Mouse (Mus musculus) embryo, embryonic 10 days (tissue): ENCODE measurements around the gene Cnih4.

Experiments
- DNase-seq: peaks from one replicate; pipeline ENCODE4 v3.0.0-alpha.2; 2015; ENCODE audit warnings: low spot score

Gene Cnih4

DNA sequence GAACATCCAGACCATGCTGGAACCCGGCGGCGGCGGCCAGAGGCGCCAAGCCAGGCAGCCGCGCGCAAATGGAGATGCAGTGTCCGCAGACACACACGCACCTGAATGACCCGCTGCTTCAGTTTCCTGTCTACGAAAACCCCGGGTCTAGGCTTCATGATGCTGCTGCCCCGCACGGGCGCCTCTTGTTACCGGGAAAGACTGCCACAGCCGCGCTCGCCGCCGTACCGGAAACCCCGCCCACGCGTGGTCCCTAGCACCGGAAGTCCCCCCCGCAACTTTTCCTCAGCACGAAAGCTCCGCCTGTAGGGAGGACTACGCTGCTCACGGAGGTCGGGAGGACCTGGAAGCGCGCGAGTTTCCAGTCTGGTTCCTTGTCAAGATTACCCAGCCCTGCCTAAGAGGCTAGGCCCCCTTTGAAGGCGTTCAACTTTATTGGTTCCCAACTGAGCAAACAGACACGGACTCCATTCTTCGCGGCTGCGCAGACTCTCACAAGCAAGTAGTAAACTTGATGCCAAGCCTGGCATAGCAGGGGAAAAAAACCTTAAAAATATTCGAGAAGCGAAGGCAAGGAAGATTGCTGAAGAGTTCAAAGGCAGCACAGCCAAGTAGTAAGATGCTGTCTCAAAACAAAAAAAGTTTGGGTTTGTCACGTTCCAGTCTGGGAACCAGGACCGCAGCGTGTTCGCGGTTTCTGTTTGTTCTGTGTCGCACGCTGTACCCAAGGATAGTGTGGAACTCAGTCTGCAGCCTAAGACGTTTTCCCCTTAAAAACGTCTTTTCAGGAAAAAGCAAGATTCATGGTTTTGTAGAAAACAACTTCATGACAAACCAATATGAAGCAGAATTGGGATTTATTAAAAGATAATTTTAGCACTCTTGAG, at the start of gene Cnih4, which contains the start of gene Nvl:
TSS of gene Cnih4 (plus strand) at position 744 of the 887 bp plus-strand sequence.
TSS of gene Nvl (minus strand) at position 255 of the 887 bp plus-strand sequence.
- peak; percentile 96 for DNase-seq

DNA sequence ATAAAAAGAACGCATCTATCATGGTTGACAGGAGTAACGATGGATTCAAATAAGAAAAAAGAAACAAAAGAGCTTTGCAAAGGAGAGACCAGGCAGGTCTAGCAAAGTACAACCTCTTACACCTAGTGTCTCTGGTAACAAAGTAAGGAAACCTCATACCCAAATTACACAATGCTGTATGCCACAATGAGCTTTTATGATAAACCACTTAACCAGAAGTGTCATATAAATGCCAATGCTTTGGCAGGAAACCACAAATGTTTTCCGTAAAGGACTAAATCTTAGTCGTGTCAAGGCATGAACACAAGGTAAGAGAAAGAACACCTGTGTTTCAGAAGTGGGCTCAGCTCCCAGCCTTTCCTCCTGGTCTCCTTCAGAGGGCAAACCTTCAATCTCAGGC, 27.4 kb upstream of the Cnih4 start:
- no peak for DNase-seq

DNA sequence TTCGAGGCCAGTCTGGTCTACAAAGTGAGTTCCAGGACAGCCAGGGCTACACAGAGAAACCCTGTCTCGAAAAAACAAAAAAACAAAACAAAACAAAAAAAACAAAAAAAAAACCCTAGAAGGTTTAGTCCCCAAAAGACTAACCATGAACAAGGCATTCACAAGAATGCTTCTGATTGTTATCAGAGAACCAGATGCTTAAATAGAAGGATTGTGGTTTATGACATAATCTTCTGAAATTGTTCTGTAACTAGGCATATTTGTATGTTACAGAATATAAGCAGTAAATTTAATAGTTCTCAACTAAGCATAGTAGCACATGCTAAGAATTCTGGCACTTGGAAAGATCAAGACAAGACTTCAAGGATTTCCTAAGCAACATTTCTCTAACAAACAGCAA, 20.3 kb upstream of the Cnih4 start:
- DNase-seq, result no peak

DNA sequence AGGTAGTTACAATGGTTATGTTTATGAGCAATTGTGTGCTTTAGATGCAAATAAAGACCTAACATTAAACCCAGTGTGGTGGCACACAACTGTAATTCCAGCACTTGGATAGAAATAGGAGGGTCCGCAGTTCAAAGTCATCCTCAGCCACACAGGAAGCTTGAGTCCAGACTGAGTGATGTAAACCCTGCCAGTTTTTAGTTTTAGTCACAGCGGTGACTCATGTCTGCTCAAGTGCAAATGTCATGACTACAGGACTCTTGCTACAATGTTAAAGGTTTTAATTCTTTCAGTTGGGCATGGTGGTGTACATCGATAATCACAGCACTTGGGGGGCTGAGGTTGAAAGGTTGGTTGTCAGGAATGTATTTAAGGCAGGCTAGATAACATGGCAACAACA, 18.6 kb upstream of the Cnih4 start:
- no peak for DNase-seq

DNA sequence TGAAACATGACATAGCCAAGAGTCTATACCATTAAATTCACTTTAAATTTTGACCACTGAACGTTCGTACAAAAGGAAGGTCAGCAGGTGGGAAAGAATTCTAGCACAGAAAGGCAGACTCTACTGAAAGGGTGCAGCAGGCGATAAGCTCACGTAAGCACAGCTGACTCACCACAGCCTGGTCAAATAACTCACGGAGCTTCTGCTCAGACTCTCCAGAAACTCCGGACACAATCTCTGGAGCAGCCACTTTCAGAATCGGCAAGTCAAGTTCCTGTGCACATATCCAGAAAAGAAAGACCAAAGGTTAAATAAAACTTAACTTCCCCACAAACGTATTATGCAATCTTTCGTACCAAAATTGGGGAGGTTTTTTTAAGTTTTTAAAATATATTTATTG, 17.7 kb upstream of the Cnih4 start:
- DNase-seq, result no peak

DNA sequence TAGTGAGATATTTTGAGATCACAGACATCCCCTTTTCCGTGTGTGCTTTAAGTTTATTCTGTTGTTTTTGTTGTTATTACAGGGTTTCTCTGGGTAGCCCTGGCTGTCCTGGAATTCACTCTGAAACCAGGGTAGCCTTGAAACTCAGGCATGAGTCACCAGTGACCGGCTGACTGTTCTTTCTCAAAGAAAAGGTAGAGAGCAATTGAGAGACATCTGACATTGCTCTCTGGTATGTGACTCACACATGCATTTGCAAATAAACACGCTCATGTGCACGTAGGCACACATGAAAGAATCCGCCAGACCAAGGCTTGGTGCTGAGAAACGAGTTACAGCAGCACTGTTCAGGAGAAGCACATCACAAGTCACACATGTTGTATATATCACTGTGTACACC, 12.6 kb upstream of the Cnih4 start:
- DNase-seq, result no peak

DNA sequence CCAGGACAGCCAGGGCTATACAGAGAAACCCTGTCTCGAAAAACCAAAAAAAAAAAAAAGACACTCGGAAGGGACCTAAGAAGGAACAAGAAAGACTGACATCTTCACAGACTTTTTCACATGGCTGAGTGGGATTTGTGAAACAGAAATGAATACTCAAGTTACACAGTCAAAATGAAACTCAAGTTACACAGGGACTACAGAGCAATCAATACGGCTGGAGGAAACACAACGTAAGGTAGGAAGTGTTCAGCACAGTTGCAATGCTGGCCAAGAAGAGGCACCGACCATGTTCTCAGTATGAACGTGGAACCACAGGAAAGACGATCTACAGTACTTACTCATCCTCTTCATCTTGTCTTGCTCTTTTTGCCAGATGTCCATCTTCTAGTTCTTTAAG, 5.8 kb upstream of the Cnih4 start:
- DNase-seq, result no peak

DNA sequence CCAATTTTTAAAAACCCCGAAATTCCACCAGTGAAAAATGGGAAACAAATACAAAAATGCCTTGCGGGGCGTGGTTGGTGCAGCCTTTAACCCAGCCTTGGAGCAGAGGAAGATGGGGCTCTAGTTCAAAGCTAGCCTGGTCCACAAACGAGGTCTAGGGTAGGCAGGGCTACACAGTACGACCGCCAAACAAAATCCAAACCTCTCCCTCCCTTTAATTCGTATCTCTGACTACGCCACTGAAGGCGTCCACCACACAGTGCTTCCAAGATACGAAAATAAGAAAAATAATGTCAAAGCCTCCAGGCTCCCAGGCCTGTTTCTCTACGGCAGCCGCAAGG, 914 bp upstream of the Cnih4 start:
- DNase-seq, result no peak

DNA sequence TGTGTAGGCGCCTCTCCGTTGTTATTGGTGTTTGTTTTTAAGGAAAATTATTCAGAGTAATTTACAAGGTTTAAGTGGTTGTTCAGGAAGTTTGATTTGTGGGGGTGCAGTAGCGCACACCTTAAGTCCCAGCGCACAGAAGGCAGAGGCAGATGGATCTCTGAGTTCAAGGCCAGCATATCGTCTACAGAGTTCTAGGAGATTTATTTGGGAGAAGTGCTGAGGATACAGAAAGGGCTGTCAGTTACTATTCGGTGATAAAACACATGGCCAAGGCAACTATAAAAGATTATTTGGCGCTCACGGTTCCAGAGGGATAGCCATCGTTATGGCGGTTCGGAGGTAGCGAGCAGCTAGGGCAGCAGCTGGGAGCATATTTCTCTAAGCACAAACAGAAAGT, 473 bp downstream of the Cnih4 start:
- peak; percentile 11 for DNase-seq

DNA sequence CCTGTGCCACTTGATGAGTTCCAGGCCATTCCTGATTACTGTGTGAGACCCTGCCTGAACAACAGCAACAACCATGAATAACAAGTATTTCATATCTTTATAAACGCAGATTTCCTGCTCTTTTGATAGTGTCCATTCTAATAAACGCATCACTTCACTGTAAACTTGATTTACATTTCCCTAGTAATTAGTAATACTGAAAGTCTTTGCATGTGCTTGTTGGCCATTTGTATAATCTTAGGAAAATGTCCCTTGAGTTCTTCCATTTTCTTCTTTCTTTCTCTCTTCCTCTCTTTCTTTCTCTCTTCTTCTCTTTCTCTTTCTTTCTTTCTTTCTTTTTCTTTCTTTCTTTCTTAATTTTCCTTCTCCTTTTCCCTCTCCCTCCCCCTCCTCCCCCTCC, 1.7 kb downstream of the Cnih4 start:
- no peak for DNase-seq

DNA sequence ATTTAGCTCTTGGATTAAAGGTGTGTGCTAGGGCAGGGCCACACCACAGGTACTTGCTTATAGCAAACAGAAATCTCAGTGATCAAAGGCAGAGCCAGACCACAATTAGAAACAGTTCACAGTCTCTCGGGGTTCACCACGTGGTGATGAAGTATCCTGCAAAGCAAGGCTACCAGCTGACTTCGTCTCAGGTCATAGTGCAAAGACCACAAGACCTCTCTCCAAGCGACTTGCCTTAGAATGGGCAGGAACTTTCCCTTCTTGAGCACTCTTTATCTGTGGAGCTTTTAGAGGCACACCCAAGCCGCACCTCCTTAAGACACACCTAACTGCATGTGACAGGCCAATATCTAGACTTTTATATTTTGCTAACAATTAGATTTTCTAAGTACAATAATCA, 4.0 kb downstream of the Cnih4 start:
- DNase-seq, result no peak

DNA sequence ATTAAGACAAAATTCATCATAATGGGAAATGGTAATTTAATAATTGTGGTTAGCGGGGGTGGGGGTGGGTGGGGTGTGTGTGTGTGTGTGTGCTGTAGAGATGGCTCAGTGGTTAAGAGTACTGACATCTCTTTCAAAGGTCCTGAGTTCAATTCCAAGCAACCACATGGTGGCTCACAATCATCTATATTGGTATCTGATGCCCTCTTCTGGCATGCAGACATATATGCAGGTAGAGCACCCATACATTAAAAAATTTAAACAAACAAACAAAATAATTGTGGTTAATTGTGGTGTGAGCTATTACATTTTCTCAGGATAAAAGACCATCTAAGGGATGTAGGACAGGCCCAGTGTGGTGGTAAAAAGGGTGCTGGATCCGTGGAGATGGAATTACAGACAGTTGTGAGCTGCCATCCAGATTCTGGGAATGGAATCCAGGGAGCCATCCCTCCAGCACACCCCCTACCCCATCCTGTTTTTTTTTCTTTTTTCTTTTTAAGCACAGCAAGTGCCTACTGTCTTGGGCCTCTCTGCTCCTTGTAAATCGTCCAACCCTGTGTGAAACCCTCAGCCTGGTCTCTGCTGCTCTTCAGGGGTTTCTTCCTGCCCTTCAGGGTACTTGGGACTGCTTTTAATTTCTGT, 5.0 kb downstream of the Cnih4 start:
- DNase-seq, result no peak

DNA sequence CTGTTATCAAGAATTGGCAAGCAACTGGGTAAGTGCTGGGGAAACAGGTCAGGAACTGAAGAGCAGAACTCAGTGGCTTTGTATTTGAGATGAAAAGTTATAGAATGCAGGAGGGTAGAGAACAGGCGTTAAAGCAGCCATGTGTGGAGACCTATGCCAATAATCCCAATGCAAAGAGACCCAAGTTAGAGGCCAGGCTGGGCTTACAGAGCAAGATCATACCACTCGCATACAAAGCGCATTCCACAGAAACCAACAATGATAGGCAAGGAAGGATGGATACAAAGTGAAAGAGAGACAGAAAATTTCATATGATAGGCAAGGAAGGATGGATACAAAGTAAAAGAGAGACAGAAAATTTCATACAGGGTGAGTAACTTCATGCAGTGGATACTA, 5.9 kb downstream of the Cnih4 start:
- no peak for DNase-seq

DNA sequence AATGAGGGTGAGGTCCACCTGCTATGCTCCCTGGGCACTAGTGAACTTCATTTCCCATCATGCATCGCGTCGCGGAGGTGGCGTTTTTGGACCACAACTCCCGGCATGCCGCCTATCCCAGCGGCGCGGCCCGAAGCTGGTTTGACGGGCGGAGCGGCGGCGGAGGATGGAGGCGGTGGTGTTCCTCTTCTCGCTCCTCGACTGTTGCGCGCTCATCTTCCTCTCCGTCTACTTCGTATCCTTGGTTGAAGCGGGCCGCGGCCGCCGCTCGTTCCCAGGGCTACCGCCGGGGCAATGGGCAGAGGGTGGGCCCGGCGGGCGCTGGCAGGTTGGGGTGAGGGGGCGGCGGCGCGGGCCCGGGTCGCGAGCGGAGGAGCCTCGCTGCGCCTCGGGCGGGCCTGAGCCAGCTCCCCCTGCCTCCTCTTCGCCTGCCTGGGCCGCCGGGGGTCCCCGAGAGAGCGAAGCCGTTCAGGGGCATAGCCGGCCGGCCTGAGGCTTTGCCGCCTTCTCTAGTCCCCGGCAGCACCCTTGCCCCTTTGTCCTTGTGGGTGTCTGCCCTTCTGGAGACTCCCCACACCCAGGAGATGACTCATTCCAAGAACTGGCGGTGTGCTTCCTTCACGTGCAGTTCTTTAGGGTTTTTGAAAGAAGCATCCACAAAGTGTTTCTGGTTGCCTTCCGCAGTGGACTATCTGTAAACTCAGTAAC, 6.5 kb downstream of the Cnih4 start:
- peak; percentile 98 for DNase-seq

DNA sequence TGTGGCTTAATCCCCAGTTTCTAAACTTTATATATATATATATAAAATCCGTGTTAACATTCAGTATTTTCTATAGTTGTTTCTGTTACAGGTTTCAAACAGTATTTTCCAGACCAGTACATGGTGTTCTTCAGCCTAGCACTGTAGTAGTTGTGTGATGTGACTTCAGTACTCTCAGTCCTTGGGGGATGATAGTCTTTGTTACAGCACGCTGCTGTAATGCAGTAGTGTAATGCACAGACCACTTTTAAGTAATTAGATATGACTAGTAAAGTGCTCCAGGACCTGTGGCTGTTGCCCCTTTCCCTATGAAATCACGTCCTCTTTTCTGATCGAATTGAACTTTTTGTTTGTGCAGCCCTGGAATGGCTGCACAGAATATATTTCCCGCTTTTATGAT, 7.0 kb downstream of the Cnih4 start:
- DNase-seq, result no peak

DNA sequence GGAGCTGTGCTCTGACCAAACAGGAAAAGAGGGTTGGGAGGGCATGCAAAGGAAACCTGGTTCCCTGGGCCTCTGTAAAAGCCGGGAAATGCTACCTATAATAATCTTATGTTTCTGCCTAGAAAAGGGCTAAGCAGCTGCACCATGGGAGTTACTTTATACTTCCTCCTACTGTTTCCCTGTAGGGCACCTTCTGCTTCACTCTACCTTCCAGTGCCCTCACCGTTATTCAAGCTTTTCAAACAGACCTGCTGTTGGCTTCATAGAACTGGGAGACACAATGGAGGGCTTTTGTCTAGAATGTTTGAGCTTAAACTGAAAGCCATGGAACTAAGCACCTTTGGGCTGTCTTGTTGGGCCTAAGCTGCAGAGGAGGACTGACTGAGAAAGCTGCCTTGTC, 23.3 kb downstream of the Cnih4 start:
- DNase-seq, result no peak

DNA sequence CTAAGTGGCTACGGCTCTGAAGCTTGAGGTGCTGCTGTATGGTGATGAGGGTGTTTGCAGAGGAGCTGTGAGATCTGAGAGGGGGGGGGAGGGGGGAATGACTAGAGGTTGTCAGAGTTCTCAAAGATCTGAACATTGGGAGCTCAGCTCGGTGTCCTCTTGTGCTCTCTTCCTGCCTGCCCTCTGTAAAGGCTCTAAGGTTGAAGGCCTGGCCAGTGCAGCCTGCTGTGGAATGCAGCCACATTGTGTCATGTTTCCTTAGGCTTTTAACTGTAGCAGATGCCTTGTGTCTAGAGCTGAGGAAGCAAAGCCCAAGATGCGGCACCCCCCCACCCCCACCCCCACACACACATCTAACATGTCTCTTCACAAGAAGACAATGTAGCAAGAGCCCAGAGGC, 23.9 kb downstream of the Cnih4 start:
- no peak for DNase-seq

DNA sequence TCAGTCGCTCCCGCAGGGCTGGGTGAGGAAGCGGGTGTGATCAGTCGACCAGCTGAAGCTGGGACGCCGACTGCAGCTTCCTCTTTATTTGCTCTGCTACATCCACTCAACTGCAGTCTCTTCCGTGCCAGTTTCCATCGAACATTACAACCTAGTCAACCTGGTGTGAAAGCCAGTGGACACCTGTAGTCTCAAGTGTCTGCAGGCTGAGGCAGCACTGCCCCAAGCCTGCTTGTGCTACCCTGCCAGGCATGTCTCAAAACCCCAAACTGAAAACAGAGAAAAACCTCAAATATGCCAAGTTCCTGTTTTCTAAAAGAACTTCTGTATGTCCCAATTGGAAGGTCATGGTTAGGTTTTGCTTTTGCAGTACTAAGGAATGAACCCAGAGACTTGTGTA, 25.7 kb downstream of the Cnih4 start:
- DNase-seq, result no peak

DNA sequence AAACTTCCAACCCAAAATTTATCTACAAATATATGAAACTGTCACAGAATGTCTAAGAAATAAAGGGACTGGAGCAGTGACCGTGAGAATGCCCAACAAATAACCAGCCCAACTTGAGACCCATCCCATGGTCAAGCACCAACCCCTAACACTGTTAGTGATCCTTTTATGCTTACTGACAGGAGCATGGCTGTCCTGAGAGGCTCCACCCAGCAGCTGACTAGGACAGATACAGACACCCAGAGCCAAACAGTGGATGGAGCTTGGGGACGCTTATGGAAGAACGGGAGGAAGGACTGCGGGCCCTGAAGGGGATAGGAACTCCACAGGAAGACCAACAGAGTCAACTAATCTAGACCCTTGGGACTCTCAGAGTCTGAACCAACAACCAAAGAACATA, 44.4 kb downstream of the Cnih4 start:
- no peak for DNase-seq

DNA sequence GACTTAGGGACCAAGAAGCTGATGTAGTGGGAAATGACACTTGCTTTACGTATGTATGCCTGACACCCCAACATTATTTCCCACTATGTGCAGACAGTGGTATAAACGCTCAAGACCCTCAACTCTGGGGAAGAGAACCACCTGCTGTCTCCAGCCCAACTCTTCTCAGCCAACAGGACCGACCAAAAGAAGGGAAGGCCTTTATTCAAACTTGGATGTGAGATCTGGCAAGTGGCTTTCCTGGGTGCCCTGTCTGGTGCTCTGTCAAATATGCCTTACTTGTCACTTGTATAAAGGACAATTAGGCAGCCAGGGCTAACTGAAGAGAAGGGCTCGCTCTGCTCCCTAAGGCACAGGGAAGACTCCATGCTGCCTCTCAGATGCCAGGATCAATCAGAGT, 55.0 kb downstream of the Cnih4 start:
- DNase-seq, result no peak

DNA sequence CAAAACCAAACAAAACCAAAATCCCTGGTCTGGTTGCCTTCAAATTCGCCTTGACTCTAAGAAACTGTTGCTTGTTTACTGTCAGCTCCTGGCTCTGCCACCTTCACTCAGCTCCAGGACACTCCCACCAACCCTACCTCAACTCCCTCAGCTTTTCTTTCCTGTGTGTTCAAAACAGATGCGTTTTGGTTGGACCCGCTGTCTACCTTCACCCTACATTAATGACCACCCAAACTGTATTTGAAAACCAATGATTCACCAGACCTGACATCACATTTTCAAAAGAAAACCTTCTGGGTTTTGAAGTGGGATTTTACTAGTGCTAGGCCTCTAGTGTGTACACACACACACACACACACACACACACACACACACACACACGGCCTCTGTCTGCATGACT, 65.7 kb downstream of the Cnih4 start:
- DNase-seq, result no peak

DNA sequence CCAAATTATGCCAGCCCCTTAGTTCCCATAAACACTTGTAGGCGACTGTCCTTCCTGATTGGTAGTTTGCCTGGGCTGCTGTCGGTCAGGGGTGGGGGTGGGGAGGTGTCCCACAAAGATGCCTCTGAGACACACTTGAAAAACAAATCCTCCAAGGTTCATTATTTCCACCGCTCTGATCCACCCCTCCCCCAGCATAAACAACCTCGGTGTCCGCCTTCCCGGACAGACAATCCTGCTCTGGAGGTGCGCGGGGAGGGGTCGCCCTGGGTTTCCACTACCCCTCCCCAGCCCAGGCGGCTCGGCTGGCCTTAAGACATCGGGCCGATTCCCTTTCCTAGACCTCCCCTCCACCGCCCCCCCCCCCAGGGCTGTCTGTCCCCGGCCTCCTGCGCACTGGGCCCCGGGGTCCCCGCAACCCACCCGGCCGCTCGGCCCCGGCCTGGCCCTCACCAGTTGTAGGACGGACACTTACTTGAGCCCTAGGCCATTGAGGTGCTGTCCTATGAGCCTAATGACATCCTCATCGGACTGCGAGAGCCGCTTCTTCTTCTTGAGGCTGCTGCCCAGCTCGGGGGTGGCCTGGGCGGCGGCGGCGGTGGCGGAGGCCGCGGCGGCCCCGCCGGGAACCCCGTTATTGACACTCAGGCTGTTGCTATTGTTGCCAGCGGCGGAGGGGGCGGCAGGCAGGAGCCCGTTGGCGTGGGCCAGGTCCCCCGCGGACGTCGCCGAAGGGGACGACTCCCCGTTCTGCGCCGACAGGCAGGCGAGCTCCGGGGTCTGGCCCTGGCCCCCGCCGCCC, 66.3 kb downstream of the Cnih4 start:
- peak; percentile 27 for DNase-seq
